Mouse (Mus musculus) forebrain, embryonic 11.5 days (tissue): ENCODE measurements around the gene Clic4. TPM values are rescaled to one million over a fixed set of nuclear protein-coding genes. Genes with fewer than 3 reads are reported as not detected.
"Not testable (repeated sequence)": the region's sequence is repeated elsewhere in the genome, so short reads cannot be mapped to it uniquely, and the experiment has no call there.

Experiments
- ATAC-seq: fragments of 200-750 bp; cut with Nextera tagmentation; replicated peaks from 2 replicates; pipeline ENCODE4 v1.8.0; 2017; ENCODE audit warnings: moderate TSS enrichment; ENCODE audit not compliant: low FRiP score
- DNase-seq: peaks from one replicate; pipeline ENCODE4 v3.0.0-alpha.2; 2017; ENCODE audit warnings: low spot score
- H3K27ac ChIP-seq: fragments of 300-500 bp; sonication (generic); 2 replicates; pipeline ENCODE4 v1.5.1; 2014; ENCODE audit warnings: low read depth, low read length
- H3K27me3 ChIP-seq: fragments of 300-500 bp; sonication (generic); 2 replicates; pipeline ENCODE4 v1.6.1; 2014; ENCODE audit warnings: mild to moderate bottlenecking, low read length, mixed read lengths; ENCODE audit not compliant: control insufficient read depth, insufficient read depth
- H3K36me3 ChIP-seq: fragments of 300-500 bp; sonication (generic); 2 replicates; pipeline ENCODE4 v1.6.1; 2014; ENCODE audit warnings: mild to moderate bottlenecking, low read length, moderate library complexity, mixed read lengths; ENCODE audit not compliant: control insufficient read depth, insufficient read depth
- H3K4me1 ChIP-seq: fragments of 300-500 bp; sonication (generic); replicated peaks from 2 replicates; pipeline ENCODE4 v1.6.1; 2014; ENCODE audit warnings: low read length, mixed read lengths; ENCODE audit not compliant: control insufficient read depth, insufficient read depth
- H3K4me2 ChIP-seq: fragments of 300-500 bp; sonication (generic); 2 replicates; pipeline ENCODE4 v1.6.1; 2014; ENCODE audit warnings: low read depth, mild to moderate bottlenecking, low read length, moderate library complexity, mixed read lengths; ENCODE audit not compliant: severe bottlenecking
- H3K4me3 ChIP-seq: fragments of 300-500 bp; sonication (generic); 2 replicates; pipeline ENCODE4 v1.5.1; 2014; ENCODE audit warnings: low read depth, low read length
- H3K9ac ChIP-seq: fragments of 300-500 bp; sonication (generic); 2 replicates; pipeline ENCODE4 v1.6.1; 2014; ENCODE audit warnings: low read length
- H3K9me3 ChIP-seq: fragments of 300-500 bp; sonication (generic); 2 replicates; pipeline ENCODE4 v1.6.1; 2016; ENCODE audit warnings: low read length, mixed read lengths; ENCODE audit not compliant: control insufficient read depth
- WGBS: fragments of 180-500 bp; shearing (Covaris S2); extraction: QIAGEN DNeasy Blood & Tissue Kit; methylation state at CpG from one replicate; pipeline ENCODE4 v1.1.7; 2014; 5-methylcytosine and 5-hydroxymethylcytosine counted together
- polyA plus RNA-seq: library from polyadenylated mRNA; unstranded; fragments of >200 nt; fragmentation: Nextera tagmentation; extraction: Ambion mirVana; gene quantifications from 2 replicates; pipeline ENCODE4 v1.2.1, GENCODE M21; 2014

Clic4 gene
- polyA plus RNA-seq, 1 experiment from 2014 or later = 194 TPM

- DNase-seq = no peak
- WGBS = 80% methylated on average over 5 of the region's 5 CpGs
- H3K4me1 ChIP-seq = no peaks in the 10 kb centered on the region
- no peak overlapping the region for H3K4me2 ChIP-seq
- no peaks in the 10 kb centered on the region for H3K36me3 ChIP-seq
- ATAC-seq = no peak
- H3K9me3 ChIP-seq = no peaks in the 10 kb centered on the region
- H3K4me3 ChIP-seq = no peak overlapping the region
- no peak overlapping the region for H3K27ac ChIP-seq
- no peaks in the 10 kb centered on the region for H3K27me3 ChIP-seq
- H3K9ac ChIP-seq = no peak overlapping the region
Observed at GRCm38 (mm10) chr4:135192841-135193240, 79.8 kb downstream of the Clic4 start.

- Histone ChIP-seq H3K27me3 (no peaks in the 10 kb centered on the region), H3K9ac (no peak overlapping the region), H3K36me3 (no peaks in the 10 kb centered on the region), H3K9me3 (no peaks in the 10 kb centered on the region), H3K4me3 (no peak overlapping the region), H3K27ac (no peak overlapping the region), H3K4me2 (no peak overlapping the region), H3K4me1 (no peaks in the 10 kb centered on the region)
- DNase-seq = no peak
- no peak for ATAC-seq
- 83% methylated on average over 11 of the region's 11 CpGs for WGBS
Observed at GRCm38 (mm10) chr4:135191604-135192003, 81.0 kb downstream of the Clic4 start.

DNA sequence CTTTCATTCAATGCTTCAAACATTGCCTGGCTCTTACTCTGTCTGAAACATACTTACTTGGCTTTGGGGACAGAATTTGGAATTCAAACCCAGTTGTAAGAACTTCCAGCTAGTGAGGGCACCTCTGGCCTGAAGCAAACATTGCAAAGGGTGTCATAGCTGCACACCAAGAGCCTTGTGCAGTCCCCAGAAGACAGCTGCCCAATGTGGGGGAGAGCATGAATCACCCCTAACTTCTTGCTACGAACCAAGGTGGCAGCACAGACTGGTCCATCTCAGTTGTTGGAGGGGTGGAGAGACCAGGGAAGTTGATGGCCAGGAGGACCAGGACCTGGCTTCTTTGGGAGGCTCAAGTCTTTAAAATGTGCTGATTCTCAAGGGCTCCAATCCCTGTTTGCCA lies 81.4 kb downstream of the Clic4 start:
- H3K9ac ChIP-seq = no peak overlapping the region
- ATAC-seq = no peak
- WGBS = 82% methylated on average over 1 of the region's 1 CpGs

DNA sequence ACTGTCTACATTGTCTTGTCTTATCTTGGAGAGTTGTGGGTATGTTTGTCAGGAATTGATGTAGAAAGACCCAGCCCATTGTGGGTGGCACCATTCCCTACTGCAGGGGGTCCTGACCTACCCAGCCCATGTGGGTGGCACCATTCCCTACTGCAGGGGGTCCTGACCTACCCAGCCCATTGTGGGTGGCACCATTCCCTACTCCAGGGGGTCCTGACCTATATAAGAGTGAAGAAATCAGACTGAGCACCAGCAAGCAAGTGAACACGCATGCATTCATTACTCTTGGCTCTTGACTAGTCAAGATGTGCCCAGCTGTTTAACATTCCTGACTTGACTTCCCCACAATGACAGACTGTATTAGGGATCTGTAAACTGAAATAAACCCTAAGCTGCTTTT lies 82.2 kb downstream of the Clic4 start:
- Histone ChIP-seq H3K4me3 (no peak overlapping the region), H3K36me3 (no peaks in the 10 kb centered on the region), H3K27me3 (no peaks in the 10 kb centered on the region), H3K27ac (no peak overlapping the region), H3K4me1 (no peaks in the 10 kb centered on the region), H3K4me2 (no peak overlapping the region), H3K9ac (no peak overlapping the region), H3K9me3 (no peaks in the 10 kb centered on the region)
- ATAC-seq (no peak), DNase-seq (no peak)
- WGBS = 82% methylated on average over 1 of the region's 1 CpGs

More for the DNA sequence above, 81.4 kb downstream of the Clic4 start:
- H3K27ac ChIP-seq = no peak overlapping the region
- no peaks in the 10 kb centered on the region for H3K4me1 ChIP-seq
- H3K4me3 ChIP-seq = no peak overlapping the region
- H3K4me2 ChIP-seq = no peak overlapping the region
- H3K27me3 ChIP-seq = no peaks in the 10 kb centered on the region
- no peak for DNase-seq
- H3K9me3 ChIP-seq = no peaks in the 10 kb centered on the region
- H3K36me3 ChIP-seq = no peaks in the 10 kb centered on the region

DNA sequence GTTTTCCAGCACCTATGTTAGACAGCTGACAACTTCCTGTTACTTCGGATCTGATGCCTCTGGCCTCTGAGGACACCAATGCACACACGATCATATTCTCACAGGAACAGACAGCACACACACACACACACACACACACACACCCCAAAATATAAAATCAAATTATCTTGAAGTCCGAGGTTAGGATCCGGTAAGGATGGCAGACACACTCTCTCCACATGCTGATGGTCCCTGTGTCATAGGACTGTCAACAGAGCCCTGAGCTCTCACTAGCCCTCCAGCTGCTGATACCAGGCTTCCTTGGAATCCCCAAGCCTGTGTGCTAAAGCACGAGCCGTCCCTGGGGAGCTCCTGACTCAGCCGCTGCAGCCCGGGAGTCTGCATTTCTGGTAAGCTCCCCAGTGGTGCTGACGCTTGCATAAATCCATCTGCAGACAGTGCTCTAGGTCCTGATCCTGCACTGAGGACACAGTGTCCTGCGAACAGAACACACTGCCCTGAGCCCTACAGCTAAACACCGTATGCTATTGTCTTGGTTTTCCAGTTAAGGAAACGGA lies 83.1 kb downstream of the Clic4 start:
- DNase-seq (no peak), ATAC-seq (no peak)
- Histone ChIP-seq H3K4me2 (no peak overlapping the region), H3K4me3 (no peak overlapping the region), H3K27me3 (no peaks in the 10 kb centered on the region), H3K4me1 (no peaks in the 10 kb centered on the region), H3K9me3 (no peaks in the 10 kb centered on the region), H3K36me3 (no peaks in the 10 kb centered on the region), H3K27ac (no peak overlapping the region), H3K9ac (no peak overlapping the region)
- 83% methylated on average over 12 of the region's 12 CpGs for WGBS

DNA sequence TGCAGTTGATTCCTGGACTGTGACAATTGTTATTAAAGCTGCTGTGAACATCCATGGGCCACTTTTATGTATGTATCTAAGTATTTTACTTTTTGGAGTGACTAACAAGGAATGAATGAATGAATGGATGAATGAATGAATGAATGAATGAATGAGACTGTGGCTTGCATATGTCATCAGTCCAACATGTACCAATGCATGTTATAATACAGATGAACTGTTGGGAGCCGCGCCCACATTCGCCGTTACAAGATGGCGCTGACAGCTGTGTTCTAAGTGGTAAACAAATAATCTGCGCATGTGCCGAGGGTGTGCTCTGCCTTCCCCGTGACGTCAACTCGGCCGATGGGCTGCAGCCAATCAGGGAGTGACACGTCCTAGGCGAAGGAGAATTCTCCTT lies 88.3 kb downstream of the Clic4 start:
- ATAC-seq, H3K27me3 ChIP-seq, H3K4me3 ChIP-seq, DNase-seq, H3K4me1 ChIP-seq, H3K4me2 ChIP-seq, H3K9ac ChIP-seq, H3K36me3 ChIP-seq, H3K27ac ChIP-seq, H3K9me3 ChIP-seq: not testable (repeated sequence)
- 98% methylated on average over 5 of the region's 13 CpGs for WGBS

DNA sequence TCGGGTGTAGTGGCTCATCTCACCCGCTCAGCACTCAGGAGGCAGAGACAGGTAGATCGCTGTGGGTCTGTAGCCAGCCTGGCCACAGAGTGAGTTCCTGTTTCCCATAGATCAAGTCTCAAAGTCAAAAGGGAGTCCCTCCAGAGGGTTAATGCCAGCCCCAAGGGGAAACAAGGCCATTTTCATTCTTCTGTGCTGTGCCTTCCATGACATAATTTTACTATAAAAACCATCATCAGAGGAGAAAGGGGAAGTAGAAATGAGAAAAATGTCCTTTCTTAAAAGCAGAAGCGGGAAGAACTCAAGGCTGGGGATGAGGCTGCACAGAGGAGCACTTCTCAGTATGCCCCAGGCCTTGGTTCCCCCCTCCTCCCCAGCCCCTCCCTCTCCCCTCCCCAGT lies 90.8 kb downstream of the Clic4 start:
- H3K27ac ChIP-seq = no peak overlapping the region
- no peak overlapping the region for H3K9ac ChIP-seq
- no peak overlapping the region for H3K4me2 ChIP-seq
- ATAC-seq (no peak), DNase-seq (no peak)
- no peaks in the 10 kb centered on the region for H3K9me3 ChIP-seq
- H3K27me3 ChIP-seq = no peaks in the 10 kb centered on the region
- H3K4me1 ChIP-seq = no peaks in the 10 kb centered on the region
- H3K4me3 ChIP-seq = no peak overlapping the region
- H3K36me3 ChIP-seq = no peaks in the 10 kb centered on the region
- 86% methylated on average over 4 of the region's 4 CpGs for WGBS

GRCm38 (mm10) chr4:135179077-135179481 lies 93.5 kb downstream of the Clic4 start:
- no peak for ATAC-seq
- no peaks in the 10 kb centered on the region for H3K9me3 ChIP-seq
- no peak for DNase-seq

DNA sequence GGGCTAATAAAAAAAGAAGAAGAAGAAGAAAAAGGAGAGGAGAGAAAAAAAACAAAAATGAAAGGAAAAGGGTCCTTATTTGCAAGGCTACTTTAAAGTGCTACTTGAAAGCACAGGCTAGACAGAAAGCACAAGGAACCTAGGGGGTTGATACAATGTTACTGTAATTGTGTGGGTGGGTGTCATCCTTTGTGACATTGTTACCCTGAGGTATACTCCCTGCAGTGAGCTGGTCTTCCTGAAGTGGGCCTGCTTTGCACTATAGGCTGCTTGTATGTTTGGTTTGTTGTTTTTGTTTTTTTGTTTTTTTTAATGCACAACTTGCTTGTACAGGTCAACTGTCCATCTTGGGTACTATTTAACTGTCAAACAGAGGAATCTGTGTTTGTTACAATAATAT lies 95.0 kb downstream of the Clic4 start:
- Histone ChIP-seq H3K27me3 (peaks cover 3% of the 10 kb centered on the region; the same call in 1 of the 2 replicates), H3K9ac (no peak overlapping the region)
- no peak for ATAC-seq

More at GRCm38 (mm10) chr4:135179077-135179481, 93.5 kb downstream of the Clic4 start:
- H3K27me3 ChIP-seq = peaks cover 3% of the 10 kb centered on the region; the same call in 1 of the 2 replicates
- peaks cover 7% of the 10 kb centered on the region for H3K4me1 ChIP-seq
- H3K36me3 ChIP-seq = no peaks in the 10 kb centered on the region
- H3K9ac ChIP-seq = no peak overlapping the region
- 20% methylated on average over 5 of the region's 5 CpGs for WGBS
- no peak overlapping the region for H3K4me2 ChIP-seq
- no peak overlapping the region for H3K27ac ChIP-seq
- H3K4me3 ChIP-seq = no peak overlapping the region

More for the DNA sequence above, 95.0 kb downstream of the Clic4 start:
- H3K36me3 ChIP-seq = no peaks in the 10 kb centered on the region
- H3K9me3 ChIP-seq = no peaks in the 10 kb centered on the region
- H3K4me3 ChIP-seq = no peak overlapping the region
- DNase-seq = no peak
- H3K4me1 ChIP-seq = peaks cover 7% of the 10 kb centered on the region
- no peak overlapping the region for H3K4me2 ChIP-seq
- H3K27ac ChIP-seq = no peak overlapping the region
